Mouse (Mus musculus) gastrocnemius, adult 8-10 months (tissue): ENCODE measurements around the gene Spef2. TPM values are rescaled to one million over a fixed set of nuclear protein-coding genes. Genes with fewer than 3 reads are reported as not detected.
"Not testable (repeated sequence)": the region's sequence is repeated elsewhere in the genome, so short reads cannot be mapped to it uniquely, and the experiment has no call there.

Experiments used
- DNase-seq, 2 experiments: peaks; one replicate each; pipeline ENCODE4 v3.0.0; 2022; ENCODE audit warnings: low spot score in 2 of 2
- total RNA-seq, 4 experiments: library from RNA; stranded (reverse); gene quantifications; 2 replicates each; pipeline ENCODE4 v1.2.4; 2022

Gene Spef2
- total RNA-seq, 4 experiments from 2014 or later = not detected

DNA sequence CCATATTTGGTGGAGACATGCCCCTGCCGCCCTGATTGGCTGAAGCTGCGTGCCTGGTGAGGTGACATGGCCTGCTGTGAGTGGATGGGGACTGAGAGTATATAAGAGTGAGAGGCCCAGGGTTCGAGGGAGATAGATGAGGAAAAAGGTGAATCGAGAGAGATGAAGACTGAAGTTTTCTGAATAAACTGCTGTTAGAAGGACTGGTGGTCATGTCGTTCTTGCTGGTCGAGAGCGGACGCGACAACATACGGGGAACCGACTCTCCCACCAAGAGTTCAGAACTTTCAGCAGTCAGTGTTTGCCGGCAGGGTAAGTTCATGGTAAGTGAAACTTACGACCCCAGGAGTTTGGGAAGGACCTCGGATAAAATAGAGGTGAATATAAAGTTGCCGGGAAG lies 191.4 kb downstream of the Spef2 start:
- not testable (repeated sequence) for DNase-seq

DNA sequence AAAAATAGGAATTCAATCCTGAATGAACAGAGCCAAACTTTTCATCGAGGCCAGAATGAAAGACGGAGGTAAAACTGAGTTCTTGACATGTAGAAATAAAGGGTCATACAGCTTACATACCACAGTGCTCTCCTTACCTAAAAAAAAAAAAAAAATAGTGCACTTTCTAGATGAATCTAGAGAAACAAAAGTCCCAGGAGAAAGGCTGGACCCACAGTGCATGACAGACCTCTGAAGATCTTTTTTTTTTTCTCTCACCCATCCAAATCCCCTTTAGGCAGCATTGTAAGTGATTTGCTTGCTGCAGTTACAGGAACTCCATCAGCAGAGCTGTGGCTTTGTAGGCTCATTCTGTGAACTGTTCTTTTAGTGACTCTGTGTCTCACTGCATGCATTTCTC lies 199.7 kb downstream of the Spef2 start:
- DNase-seq = no peak

DNA sequence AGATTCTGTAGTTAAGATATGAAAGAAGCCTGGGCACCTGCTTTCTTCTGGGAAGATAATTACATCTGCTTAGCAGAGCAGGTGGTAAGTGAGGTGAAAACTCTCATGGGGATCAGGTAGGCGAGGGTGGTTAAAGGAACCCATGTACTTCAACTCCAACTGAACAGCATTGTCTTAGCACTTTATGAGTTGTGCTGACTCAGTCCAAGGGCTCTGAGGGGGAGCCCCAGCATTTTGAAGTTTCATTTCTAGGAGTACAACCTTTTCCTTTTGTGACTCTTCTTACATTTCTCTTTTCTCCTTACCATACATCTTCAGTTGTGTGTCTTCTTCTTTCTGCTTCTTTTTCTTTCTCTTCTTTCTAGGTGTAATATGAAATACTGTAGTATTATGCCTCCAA lies 213.5 kb downstream of the Spef2 start:
- DNase-seq = no peak

DNA sequence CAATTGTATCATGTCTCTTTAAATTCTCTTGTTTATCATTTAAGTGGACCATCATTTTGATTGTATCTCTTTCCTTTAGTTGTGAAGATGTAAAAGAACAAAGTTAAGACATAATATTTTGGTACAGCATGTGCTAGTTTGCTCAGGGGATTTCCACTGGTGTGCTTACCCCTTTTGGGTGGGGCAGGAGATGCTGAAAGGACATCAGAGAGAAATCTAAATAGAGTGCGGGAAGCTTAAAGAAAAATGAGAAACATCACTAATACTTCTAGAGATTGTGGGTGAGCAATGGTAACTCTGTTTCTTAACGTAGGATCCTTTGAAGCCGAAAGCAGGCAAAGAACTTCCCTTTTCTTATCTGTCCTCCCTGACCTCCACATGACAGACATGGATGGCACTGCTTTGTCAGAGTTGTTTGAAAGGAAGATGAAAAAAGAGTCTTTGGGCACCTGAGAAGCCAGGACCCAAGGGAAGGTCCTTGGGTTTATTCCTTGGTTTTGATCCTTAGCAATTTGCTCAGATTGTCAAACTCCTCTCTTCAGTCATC lies 215.2 kb downstream of the Spef2 start:
- no peak for DNase-seq

DNA sequence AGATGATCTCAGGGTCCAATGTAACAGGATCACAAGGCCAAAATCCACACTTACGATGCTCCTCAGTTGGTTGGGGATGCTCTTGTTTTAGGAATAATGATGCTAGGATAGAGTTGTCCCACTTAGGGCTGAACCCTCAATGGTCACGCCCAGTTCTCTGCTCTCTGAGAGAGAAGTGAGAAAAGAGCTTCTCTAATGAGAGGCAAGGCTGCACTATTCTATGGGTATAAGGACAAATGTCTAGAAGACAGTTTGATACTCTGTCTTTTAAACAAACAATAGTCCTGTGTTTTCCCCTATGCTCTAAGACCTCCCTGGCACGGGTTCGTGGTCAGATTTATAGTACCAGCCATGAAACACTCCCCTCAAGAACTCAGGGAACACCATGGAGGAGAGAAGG lies 218.6 kb downstream of the Spef2 start, which contains the start of gene Il7r:
Il7r (minus strand) TSS at position 101 of the 400 bp plus-strand sequence.
- no peak for DNase-seq

DNA sequence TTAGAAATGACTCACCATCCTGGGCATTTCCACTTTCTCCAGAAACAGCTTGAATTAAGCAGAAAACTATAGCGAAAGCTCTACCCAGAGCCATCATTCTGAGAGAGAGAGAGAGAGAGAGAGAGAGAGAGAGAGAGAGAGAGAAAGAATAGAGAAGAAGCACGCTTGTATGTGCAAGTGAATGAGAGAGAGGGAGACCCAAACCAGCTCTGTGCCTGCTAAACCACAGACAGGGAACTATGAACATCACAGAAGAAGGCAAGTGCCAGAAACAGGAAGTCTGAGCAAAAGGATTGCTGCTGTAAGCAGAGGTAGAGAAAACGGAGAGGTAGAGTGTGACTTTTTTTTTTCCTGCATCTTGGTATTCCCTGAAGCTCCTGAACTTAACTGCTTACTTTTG lies 219.0 kb downstream of the Spef2 start:
- DNase-seq = no peak

Other genes with a start within 250 kb of the Spef2 start
- gene Il7r, start 218.7 kb downstream of the Spef2 start, total RNA-seq = under 1 TPM in 3 of 4 experiments, not detected in 1; 0.07 to 0.12 (median 0.11) TPM